Mouse (Mus musculus) embryonic facial prominence, embryonic 12.5 days (tissue): Measurements from ENCODE around the gene Sash3. TPM values are rescaled to one million over a fixed set of nuclear protein-coding genes. Genes with fewer than 3 reads are reported as not detected.

ENCODE experiments used
- ATAC-seq: fragments of 200-750 bp; cut with Nextera tagmentation; 2 replicates; pipeline ENCODE4 v1.8.0; 2017; ENCODE audit not compliant: insufficient number of reproducible peaks, insufficient read depth, low FRiP score, low TSS enrichment
- H3K27ac ChIP-seq: fragments of 300-500 bp; sonication (generic); 2 replicates; pipeline ENCODE4 v1.5.1; 2016; ENCODE audit warnings: mild to moderate bottlenecking
- H3K27me3 ChIP-seq: fragments of 300-500 bp; sonication (generic); 2 replicates; pipeline ENCODE4 v1.6.1; 2016; ENCODE audit warnings: mild to moderate bottlenecking, moderate library complexity
- H3K36me3 ChIP-seq: fragments of 300-500 bp; sonication (generic); 2 replicates; pipeline ENCODE4 v1.6.1; 2016; ENCODE audit warnings: mild to moderate bottlenecking
- H3K4me1 ChIP-seq: fragments of 300-500 bp; sonication (generic); 2 replicates; pipeline ENCODE4 v1.6.1; 2016
- H3K4me2 ChIP-seq: fragments of 300-500 bp; sonication (generic); replicated peaks from 2 replicates; pipeline ENCODE4 v1.6.1; 2016; ENCODE audit warnings: mild to moderate bottlenecking, moderate library complexity
- H3K4me3 ChIP-seq: fragments of 300-500 bp; sonication (generic); 2 replicates; pipeline ENCODE4 v1.5.1; 2016; ENCODE audit warnings: mild to moderate bottlenecking
- H3K9ac ChIP-seq: fragments of 300-500 bp; sonication (generic); 2 replicates; pipeline ENCODE4 v1.6.1; 2016; ENCODE audit warnings: mild to moderate bottlenecking, moderate library complexity
- H3K9me3 ChIP-seq: fragments of 300-500 bp; sonication (generic); 2 replicates; pipeline ENCODE4 v1.6.1; 2016; ENCODE audit warnings: mild to moderate bottlenecking, moderate library complexity
- WGBS: fragments of 180-500 bp; shearing (Covaris S2); methylation state at CpG from one replicate; pipeline ENCODE4 v1.1.7; 2016; 5-methylcytosine and 5-hydroxymethylcytosine counted together
- polyA plus RNA-seq: library from polyadenylated mRNA; unstranded; fragments of >200 nt; fragmentation: Nextera tagmentation; extraction: Ambion mirVana; gene quantifications from 2 replicates; pipeline ENCODE4 v1.2.1, GENCODE M21; 2016

The Sash3 gene
- polyA plus RNA-seq, 1 experiment from 2014 or later, result 1.8 TPM

DNA sequence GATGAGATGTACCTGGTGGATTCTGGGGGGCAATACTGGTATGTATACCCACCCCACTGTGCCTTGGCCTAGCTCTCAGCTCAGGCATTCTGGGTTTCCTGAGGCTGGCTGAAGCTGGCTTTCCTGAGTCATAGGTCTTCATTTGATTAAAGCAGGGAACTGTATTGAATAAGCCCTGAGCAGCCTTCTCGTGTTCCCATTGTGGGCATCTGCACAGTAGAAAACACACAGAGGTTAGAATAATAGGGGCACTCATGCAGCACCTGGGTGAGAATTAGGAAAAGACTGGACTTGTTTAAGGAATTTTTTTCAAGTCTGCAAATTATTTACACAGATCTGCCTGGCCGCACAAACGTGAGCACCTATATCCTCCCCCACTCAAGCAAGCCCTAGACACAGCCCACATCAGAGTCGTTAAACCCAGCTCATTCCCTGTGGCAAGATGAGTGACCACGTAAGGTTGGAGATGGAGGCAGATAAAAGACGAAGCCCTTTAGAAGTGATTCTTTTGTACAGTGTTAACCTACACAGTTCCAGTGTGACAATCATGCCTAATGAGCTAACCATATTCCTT is 19.2 kb upstream of the Sash3 start:
- no peaks in the 10 kb centered on the region for H3K4me1 ChIP-seq
- no peaks in the 10 kb centered on the region for H3K27me3 ChIP-seq
- H3K4me3 ChIP-seq, result no peak overlapping the region
- no peak overlapping the region for H3K4me2 ChIP-seq
- no peaks in the 10 kb centered on the region for H3K9me3 ChIP-seq
- H3K27ac ChIP-seq, result no peak overlapping the region
- no peaks in the 10 kb centered on the region for H3K36me3 ChIP-seq
- 70% methylated on average over 6 of the region's 6 CpGs for WGBS
- H3K9ac ChIP-seq, result no peak overlapping the region
- ATAC-seq, result no peak; the same call in 1 of the 2 replicates

DNA sequence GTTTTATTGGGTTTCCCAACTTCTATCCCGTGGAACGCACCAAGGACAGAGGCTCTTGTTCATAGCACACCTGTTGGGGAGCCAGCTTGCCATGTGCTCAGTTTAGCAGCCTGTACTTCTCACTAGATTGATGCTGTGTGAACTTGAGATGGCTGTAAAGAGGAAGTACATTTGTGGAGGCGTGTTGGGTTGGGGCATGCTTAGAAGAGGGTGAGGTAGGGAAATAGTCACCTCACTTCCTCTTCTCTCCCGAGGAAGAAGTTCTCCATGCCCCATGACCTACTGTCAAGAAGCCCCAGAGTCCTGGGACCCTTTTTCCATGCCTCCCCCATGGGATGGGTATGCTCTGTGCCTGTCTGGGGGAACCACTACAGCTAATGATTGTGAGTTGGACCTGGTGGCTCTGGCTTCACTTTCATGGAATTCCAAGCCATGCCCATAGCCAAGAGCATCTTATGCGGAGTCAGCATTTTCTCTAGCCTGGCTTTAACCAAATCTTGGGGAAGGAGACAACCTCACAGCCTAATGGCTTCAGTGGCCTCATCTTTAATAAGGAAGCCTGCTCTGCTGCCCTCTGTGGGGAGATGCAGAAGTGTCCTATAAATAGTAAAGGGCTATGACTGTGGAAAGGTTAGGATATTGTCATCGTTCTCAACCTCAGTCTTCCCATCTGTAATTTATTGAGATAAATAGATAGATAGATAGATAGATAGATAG is 18.6 kb upstream of the Sash3 start:
- H3K4me3 ChIP-seq, result no peak overlapping the region
- H3K27me3 ChIP-seq, result no peaks in the 10 kb centered on the region
- H3K9me3 ChIP-seq, result no peaks in the 10 kb centered on the region
- no peak overlapping the region for H3K9ac ChIP-seq
- no peak for ATAC-seq
- H3K4me1 ChIP-seq, result no peaks in the 10 kb centered on the region
- no peak overlapping the region for H3K27ac ChIP-seq
- WGBS, result 82% methylated on average over 6 of the region's 6 CpGs
- H3K36me3 ChIP-seq, result no peaks in the 10 kb centered on the region
- H3K4me2 ChIP-seq, result no peak overlapping the region

GRCm38 (mm10) chrX:48129167-48129566 is 17.1 kb upstream of the Sash3 start:
- H3K4me1 ChIP-seq, result no peaks in the 10 kb centered on the region
- no peak for ATAC-seq
- H3K9me3 ChIP-seq, result no peaks in the 10 kb centered on the region
- no peak overlapping the region for H3K27ac ChIP-seq
- 67% methylated on average over 1 of the region's 1 CpGs for WGBS
- H3K27me3 ChIP-seq, result no peaks in the 10 kb centered on the region
- no peak overlapping the region for H3K4me2 ChIP-seq
- no peaks in the 10 kb centered on the region for H3K36me3 ChIP-seq
- no peak overlapping the region for H3K9ac ChIP-seq
- H3K4me3 ChIP-seq, result no peak overlapping the region

DNA sequence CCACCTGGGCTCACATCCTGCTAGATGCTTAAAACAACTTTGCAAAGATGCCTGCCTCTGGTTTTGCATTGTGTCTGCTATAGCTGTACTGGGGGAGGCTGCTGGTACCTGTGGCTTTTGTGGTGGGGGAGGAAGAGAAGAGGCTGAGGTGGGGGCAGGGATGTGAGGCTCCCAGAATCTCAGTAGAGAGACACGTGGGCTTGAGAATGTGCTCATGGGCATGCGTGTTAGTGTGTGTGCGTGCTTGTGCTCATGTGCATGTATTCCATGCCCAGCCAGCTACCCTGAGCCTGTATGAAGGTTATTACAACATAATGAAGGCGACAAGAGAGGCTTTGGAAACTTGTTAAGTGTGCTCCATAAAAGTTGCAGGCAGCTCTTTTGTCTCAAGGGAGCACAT is 9.3 kb upstream of the Sash3 start:
- no peak overlapping the region for H3K27ac ChIP-seq
- H3K27me3 ChIP-seq, result no peaks in the 10 kb centered on the region
- H3K9ac ChIP-seq, result no peak overlapping the region
- no peaks in the 10 kb centered on the region for H3K36me3 ChIP-seq
- H3K4me1 ChIP-seq, result no peaks in the 10 kb centered on the region
- 86% methylated on average over 4 of the region's 4 CpGs for WGBS
- H3K4me3 ChIP-seq, result no peak overlapping the region
- H3K9me3 ChIP-seq, result no peaks in the 10 kb centered on the region
- ATAC-seq, result no peak
- H3K4me2 ChIP-seq, result no peak overlapping the region

DNA sequence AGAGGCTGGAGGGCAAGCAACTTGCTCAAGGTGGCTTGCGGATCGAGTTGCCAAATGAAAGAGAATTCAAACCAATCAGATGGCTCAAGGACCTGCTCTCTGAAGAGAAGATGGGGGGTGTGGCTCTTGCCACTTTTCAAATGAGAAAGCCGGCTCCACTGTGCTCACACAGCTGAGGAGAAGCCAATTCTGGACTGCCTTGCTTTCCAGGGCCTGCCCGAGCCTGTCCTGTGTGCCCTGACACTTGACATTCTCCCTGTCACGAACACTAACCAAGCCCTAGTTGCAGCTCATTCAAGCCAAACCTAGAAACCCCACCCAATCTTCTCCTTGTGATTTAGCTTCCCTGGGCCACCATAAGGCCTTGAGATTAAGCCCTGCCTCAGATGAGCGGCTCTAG is 8.2 kb upstream of the Sash3 start:
- no peaks in the 10 kb centered on the region for H3K36me3 ChIP-seq
- no peaks in the 10 kb centered on the region for H3K9me3 ChIP-seq
- 56% methylated on average over 6 of the region's 6 CpGs for WGBS
- H3K27me3 ChIP-seq, result no peaks in the 10 kb centered on the region
- no peak overlapping the region for H3K4me2 ChIP-seq
- no peak for ATAC-seq
- H3K27ac ChIP-seq, result no peak overlapping the region
- H3K4me1 ChIP-seq, result no peaks in the 10 kb centered on the region
- no peak overlapping the region for H3K4me3 ChIP-seq
- no peak overlapping the region for H3K9ac ChIP-seq

DNA sequence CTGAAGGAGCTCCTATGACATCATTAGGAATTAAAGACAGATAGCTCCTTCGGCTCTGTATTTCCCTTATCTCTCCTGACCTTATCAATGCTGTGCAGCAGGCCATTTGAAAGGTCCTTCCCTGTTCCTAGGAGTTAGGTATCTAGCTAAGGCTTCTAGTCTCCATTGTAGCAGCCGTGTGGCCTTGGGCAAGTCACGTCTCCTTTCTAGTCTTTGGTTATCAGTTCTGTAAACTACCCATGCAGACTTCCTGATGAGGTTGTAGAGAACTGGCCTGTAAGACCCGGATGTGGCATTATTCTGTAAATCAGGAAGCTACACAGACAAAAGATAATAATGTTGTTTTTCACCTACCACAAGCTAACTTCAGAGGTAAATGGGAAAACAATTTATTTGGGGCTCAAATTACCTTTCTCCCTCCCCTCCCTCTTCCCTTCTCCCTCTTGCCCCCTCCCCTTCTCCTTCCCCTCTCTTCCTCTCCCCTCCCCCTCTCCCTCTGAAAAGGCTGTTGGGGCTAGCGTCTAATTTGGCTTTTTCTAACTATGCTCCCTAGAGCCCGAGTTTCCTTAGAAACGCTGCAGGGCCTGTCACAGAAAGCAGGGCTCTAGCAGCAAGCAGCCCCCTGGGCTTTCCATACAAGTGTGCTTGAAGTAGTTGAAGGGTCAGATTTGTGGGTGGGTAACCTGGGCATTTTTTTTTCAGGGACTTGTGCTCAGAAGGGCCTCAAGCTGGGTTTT is 7.5 kb upstream of the Sash3 start:
- Histone ChIP-seq H3K4me3 (no peak overlapping the region), H3K4me1 (no peaks in the 10 kb centered on the region), H3K36me3 (no peaks in the 10 kb centered on the region), H3K27ac (no peak overlapping the region), H3K4me2 (no peak overlapping the region), H3K27me3 (no peaks in the 10 kb centered on the region), H3K9ac (no peak overlapping the region), H3K9me3 (no peaks in the 10 kb centered on the region)
- 50% methylated on average over 7 of the region's 7 CpGs for WGBS
- no peak for ATAC-seq

- no peak overlapping the region for H3K4me2 ChIP-seq
- no peaks in the 10 kb centered on the region for H3K4me1 ChIP-seq
- ATAC-seq, result no peak
- no peaks in the 10 kb centered on the region for H3K27me3 ChIP-seq
- 43% methylated on average over 14 of the region's 14 CpGs for WGBS
- no peaks in the 10 kb centered on the region for H3K9me3 ChIP-seq
- no peak overlapping the region for H3K4me3 ChIP-seq
- H3K36me3 ChIP-seq, result no peaks in the 10 kb centered on the region
- H3K27ac ChIP-seq, result no peak overlapping the region
- H3K9ac ChIP-seq, result no peak overlapping the region
Measured at GRCm38 (mm10) chrX:48139368-48140285, 6.6 kb upstream of the Sash3 start.

- ATAC-seq, result no peak
- 59% methylated on average over 3 of the region's 3 CpGs for WGBS
Measured at GRCm38 (mm10) chrX:48140286-48140877, 5.9 kb upstream of the Sash3 start.

GRCm38 (mm10) chrX:48141481-48141880 is 4.8 kb upstream of the Sash3 start:
- no peak for ATAC-seq
- Histone ChIP-seq H3K4me3 (no peak overlapping the region), H3K27me3 (no peaks in the 10 kb centered on the region), H3K36me3 (no peaks in the 10 kb centered on the region), H3K4me2 (no peak overlapping the region), H3K9me3 (no peaks in the 10 kb centered on the region), H3K4me1 (no peaks in the 10 kb centered on the region), H3K9ac (no peak overlapping the region), H3K27ac (no peak overlapping the region)
- whole genome bisulfite sequencing, result 69% methylated on average over 6 of the region's 6 CpGs

More at GRCm38 (mm10) chrX:48140286-48140877, 5.9 kb upstream of the Sash3 start:
- Histone ChIP-seq H3K9me3 (no peaks in the 10 kb centered on the region), H3K4me1 (no peaks in the 10 kb centered on the region), H3K9ac (no peak overlapping the region), H3K4me3 (no peak overlapping the region), H3K27ac (no peak overlapping the region), H3K36me3 (no peaks in the 10 kb centered on the region), H3K27me3 (no peaks in the 10 kb centered on the region), H3K4me2 (no peak overlapping the region)

- H3K4me1 ChIP-seq, result no peaks in the 10 kb centered on the region
- 49% methylated on average over 26 of the region's 26 CpGs for WGBS
- H3K4me3 ChIP-seq, result no peak overlapping the region
- H3K9me3 ChIP-seq, result no peaks in the 10 kb centered on the region
- no peaks in the 10 kb centered on the region for H3K36me3 ChIP-seq
- no peaks in the 10 kb centered on the region for H3K27me3 ChIP-seq
- peak overlapping the region; percentile 38 for H3K4me2 ChIP-seq
- no peak for ATAC-seq
- H3K9ac ChIP-seq, result no peak overlapping the region
- no peak overlapping the region for H3K27ac ChIP-seq
Measured at GRCm38 (mm10) chrX:48143415-48144335, 2.6 kb upstream of the Sash3 start.
